Mouse (Mus musculus): ENCODE measurements around the gene Brinp2.

The Brinp2 gene

GRCm38 (mm10) chr1:158295270-158295669 is 60.9 kb downstream of the Brinp2 start:
- no peak for DNase-seq (ENCODE audit: low spot score in 2 of 2)

GRCm38 (mm10) chr1:158285198-158285597 is 70.9 kb downstream of the Brinp2 start:
- DNase-seq (ENCODE audit: low spot score in 2 of 2) = no peak

GRCm38 (mm10) chr1:158283869-158284268 is 72.3 kb downstream of the Brinp2 start:
- no peak for DNase-seq (ENCODE audit: low spot score in 2 of 2)

- DNase-seq (ENCODE audit: low spot score in 2 of 2) = no peak
Observed at GRCm38 (mm10) chr1:158272058-158272457, 84.1 kb downstream of the Brinp2 start.

- peak in 1 of 2 experiments; percentile 67 for DNase-seq (ENCODE audit: low spot score in 2 of 2)
Observed at GRCm38 (mm10) chr1:158267020-158267571, 89.0 kb downstream of the Brinp2 start.

- DNase-seq (ENCODE audit: low spot score in 2 of 2) = no peak
Observed at GRCm38 (mm10) chr1:158266293-158267019, 89.7 kb downstream of the Brinp2 start.

- DNase-seq (ENCODE audit: low spot score in 2 of 2) = no peak
Observed at GRCm38 (mm10) chr1:158259516-158260235, 96.5 kb downstream of the Brinp2 start.

- DNase-seq (ENCODE audit: low spot score in 2 of 2) = no peak
Observed at GRCm38 (mm10) chr1:158258685-158259292, 97.3 kb downstream of the Brinp2 start.

- no peak for DNase-seq (ENCODE audit: low spot score in 2 of 2)
Observed at GRCm38 (mm10) chr1:158255912-158256680, 100.0 kb downstream of the Brinp2 start.

GRCm38 (mm10) chr1:158252682-158253222 is 103.4 kb downstream of the Brinp2 start:
- DNase-seq (ENCODE audit: low spot score in 2 of 2) = no peak

- no peak for DNase-seq (ENCODE audit: low spot score in 2 of 2)
Observed at GRCm38 (mm10) chr1:158248266-158248665, 107.9 kb downstream of the Brinp2 start.

- no peak for DNase-seq (ENCODE audit: low spot score in 2 of 2)
Observed at GRCm38 (mm10) chr1:158246476-158247153, 109.5 kb downstream of the Brinp2 start.

- DNase-seq (ENCODE audit: low spot score in 2 of 2) = no peak
Observed at GRCm38 (mm10) chr1:158245486-158245885, 110.6 kb downstream of the Brinp2 start.

- DNase-seq (ENCODE audit: low spot score in 2 of 2) = no peak
Observed at GRCm38 (mm10) chr1:158244016-158244415, 112.1 kb downstream of the Brinp2 start.

- no peak for DNase-seq (ENCODE audit: low spot score in 2 of 2)
Observed at GRCm38 (mm10) chr1:158241848-158242556, 114.1 kb downstream of the Brinp2 start.

GRCm38 (mm10) chr1:158239841-158240240 is 116.3 kb downstream of the Brinp2 start:
- DNase-seq (ENCODE audit: low spot score in 2 of 2) = no peak

- no peak for DNase-seq (ENCODE audit: low spot score in 2 of 2)
Observed at GRCm38 (mm10) chr1:158238722-158239121, 117.4 kb downstream of the Brinp2 start.

GRCm38 (mm10) chr1:158228687-158229224 is 127.4 kb downstream of the Brinp2 start:
- no peak for DNase-seq (ENCODE audit: low spot score in 2 of 2)

GRCm38 (mm10) chr1:158227239-158227638 is 128.9 kb downstream of the Brinp2 start:
- no peak for DNase-seq (ENCODE audit: low spot score in 2 of 2)

- DNase-seq (ENCODE audit: low spot score in 2 of 2) = no peak
Observed at GRCm38 (mm10) chr1:158226689-158227088, 129.4 kb downstream of the Brinp2 start.
